Mouse (Mus musculus): ENCODE data around the gene Vps51. TPM values are rescaled to one million over a fixed set of nuclear protein-coding genes. Genes with fewer than 3 reads are reported as not detected.

The Vps51 gene
- 76.7 and 77.3 TPM in 2 replicates for polyA plus RNA-seq (2015; fragmentation: Nextera tagmentation; extraction: Ambion mirVana)

DNA sequence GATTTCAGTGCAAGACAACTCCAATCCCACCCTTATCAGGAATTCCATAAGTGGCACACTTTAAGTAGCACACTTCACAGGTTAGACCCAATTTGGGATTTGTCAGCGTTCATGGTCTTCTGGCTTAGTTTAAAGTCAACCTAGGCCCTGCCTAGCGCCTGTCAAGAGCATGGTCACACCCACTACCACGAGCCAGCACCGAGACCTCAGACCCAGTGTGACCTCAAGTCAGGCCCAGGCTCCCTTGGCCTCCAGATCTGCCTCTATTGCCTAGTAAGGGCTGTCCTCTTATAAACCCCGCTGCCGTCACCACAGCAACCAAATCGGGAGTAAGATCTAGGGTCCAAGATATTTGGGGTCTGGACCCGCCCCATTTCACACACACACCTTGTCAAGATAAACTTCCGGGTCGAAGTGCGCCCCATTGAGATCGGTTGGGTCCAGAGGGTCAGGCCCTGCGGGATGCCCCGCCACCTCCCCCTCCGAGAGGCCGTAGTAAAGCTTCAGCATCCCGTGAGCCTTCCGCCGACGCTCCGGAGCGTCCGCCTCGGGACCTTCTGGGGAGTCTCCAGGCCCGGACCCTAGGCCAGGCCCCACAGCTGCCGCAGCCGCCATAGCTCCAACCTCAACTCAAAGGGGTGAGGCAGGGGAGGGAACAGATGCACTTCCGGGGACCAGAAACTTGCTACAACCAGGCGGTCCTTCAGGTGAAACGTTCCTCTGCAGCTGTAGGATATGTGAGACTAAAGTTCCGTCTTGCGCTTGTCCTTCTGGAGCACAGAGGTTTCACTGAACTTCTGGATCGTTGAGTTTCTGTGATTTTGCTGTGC lies at the start of gene Vps51:
Gene Vps51, minus strand, starts transcription at position 668 of the 830 bp plus-strand sequence.

DNA sequence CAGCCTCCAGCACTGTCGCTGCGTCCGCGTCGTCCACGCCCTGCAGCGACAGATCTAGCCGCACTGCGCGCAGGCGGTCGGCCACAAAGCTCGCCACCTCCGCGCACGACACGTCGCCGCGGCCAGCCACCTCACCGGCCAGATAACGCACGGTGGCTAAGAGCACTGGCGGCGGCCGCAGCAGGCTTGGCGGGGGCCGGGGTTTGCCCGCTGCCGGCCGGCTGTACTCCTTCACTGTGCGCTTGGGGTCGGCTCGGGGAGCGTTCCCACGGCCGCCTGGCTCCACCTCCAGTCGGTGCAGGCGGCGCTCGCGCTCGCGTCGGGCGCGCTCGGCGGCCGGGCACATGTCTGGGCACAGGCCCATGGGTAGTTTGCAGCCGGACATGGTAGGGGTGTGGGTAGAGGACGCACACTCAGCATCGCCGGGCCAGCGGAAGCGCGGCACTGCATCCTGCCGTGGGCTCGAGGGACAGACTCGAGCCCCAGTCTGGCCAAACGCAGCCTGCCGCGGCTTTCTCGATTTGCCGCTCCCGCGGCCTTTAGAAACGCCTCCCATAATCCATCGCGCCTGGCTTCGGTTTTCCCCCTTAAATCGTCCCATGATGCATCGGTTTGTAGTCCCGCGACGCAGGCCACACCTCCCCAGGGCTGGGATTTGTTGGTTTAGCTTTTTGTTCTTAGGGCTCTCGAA lies 41.1 kb upstream of the Vps51 start, which contains the start of gene Sac3d1:
Gene Sac3d1, minus strand, starts transcription at position 665 of the 691 bp plus-strand sequence.

GRCm38 (mm10) chr19:6105586-6105985 lies 28.6 kb upstream of the Vps51 start, which contains the start of gene Naaladl1:
Naaladl1 (plus strand) TSS chr19:6105782.

GRCm38 (mm10) chr19:6094119-6094518 lies 17.1 kb upstream of the Vps51 start, which contains the start of gene AC131692.1:
AC131692.1 (plus strand) TSS chr19:6094419.

GRCm38 (mm10) chr19:6084478-6085248 lies 7.6 kb upstream of the Vps51 start, which contains the start of the genes Zfpl1 and Cdca5:
Zfpl1 (minus strand) TSS chr19:6084956.
Cdca5 (plus strand) TSS chr19:6084983.

GRCm38 (mm10) chr19:6082156-6082555 lies 5.1 kb upstream of the Vps51 start, which contains the start of gene Gm28374:
Gm28374 (minus strand) TSS chr19:6082256.

DNA sequence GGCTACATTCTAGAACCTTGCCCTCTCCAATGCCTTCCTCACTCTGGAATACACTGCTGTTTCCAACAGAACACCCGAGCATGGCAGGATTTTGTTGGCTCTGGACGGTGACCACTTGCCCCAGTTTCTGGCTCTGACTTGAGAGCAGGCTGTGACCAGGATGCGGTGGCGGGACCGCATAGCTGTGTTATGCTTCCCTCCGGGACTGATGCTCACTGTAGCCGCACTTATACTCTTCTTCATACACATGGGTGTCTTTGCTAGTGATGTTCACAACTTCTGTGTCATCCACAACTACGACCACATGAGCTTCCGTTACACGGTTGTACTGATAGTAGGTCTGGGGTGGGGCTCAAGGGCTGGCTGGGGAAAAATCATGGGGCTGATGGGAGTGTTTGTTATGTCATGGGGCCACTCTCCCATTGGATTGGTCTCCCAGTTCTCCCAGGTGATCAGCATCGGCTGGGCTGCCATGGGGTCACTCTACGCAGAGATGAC lies 3.0 kb upstream of the Vps51 start, which contains the start of gene Tmem262:
Gene Tmem262, plus strand, starts transcription at position 51 of the 498 bp plus-strand sequence.

DNA sequence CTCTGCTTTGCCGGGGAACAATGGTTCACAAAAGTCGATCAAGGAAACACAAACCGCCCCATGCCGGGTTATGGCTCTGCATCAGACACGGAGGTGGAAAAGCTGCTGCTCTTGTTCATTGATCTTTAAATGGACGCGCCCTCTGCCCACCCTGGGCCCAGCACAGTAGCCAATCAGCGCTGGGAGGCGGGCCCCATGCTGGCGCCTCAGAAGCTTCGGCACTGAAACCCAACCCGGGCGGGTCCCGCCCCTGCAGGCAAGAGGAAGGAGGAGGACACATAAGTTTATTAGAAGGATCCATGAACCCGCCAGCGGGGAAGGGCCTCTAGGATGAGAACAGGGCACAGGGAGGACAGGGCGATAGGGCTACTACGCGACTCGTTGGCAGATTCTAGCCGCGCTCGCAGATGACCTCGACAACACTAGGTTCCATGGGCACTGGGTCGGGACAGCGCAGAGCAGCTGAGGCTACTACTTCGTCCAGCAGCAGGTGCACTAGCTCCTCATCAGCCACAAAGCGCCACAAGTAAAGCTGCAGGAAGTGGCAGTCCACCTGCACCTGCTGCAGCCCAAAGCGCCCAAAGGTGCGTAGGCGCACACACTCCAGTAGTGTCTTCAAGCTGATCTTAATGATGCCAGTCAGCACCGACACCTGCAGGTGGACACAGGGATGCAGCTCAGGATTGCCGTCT lies 9.2 kb downstream of the Vps51 start, which contains the start of gene Tm7sf2:
Gene Tm7sf2, minus strand, starts transcription at position 650 of the 692 bp plus-strand sequence.

GRCm38 (mm10) chr19:6061021-6061533 lies 16.0 kb downstream of the Vps51 start, which contains the start of gene Znhit2:
Znhit2 (plus strand) TSS chr19:6061192.

GRCm38 (mm10) chr19:6057313-6058096 lies 19.5 kb downstream of the Vps51 start, which contains the start of the genes Mrpl49 and Fau:
Mrpl49 (minus strand) TSS chr19:6057785.
Fau (plus strand) TSS chr19:6057844.

DNA sequence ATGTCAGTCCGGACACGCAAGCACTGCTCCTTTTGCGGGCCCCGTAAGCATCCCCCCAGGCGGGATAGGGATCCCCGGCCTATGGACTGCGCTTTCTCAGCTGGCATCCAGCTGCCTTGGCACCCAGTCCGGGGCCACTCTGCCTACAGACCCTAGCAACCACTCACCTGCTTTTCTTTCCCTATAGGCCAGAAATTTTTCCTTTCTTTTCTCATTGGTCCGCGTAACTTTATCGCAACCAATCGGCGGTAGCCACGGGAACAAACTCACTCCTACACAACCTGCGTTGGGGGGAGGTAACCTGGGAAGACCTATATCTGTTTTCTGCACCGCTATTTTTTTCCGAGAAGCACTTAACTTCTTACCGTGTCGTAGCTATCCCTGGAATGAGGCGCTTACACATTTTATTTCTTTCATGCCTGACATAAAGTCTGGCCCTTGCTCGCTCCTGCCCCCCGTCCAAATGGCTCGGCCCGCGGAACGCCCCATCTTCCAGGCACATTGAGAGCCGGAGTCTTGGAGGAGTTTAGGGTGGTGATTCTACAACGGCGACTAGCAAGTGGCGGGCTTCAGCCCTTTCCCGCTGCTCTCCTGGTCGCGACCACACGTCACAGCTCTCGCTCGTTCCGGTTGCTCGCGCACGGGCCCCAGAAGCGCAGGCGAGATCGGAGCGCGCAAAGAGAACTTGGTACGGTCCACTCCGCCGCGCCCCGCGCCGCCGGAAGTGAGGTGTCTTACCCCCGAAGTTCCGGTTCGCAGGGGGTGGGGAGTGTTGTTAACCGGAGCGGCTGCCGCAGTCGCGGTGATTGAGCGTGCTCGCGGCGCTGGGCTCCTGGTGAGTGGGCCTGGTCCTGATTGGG lies 30.5 kb downstream of the Vps51 start, which contains the start of gene Syvn1:
Gene Syvn1, plus strand, starts transcription at position 283 of the 860 bp plus-strand sequence.

Small RNAs within 50 kb of the gene (microRNA-seq; reads per million reads assigned to microRNA genes)
- gene Mir6988: 2.3 reads per million

Other genes starting within 250 kb of the Vps51 start
- gene Frmd8, start 202.0 kb downstream of the Vps51 start, polyA plus RNA-seq (2015; fragmentation: Nextera tagmentation; extraction: Ambion mirVana): 12.2 and 12.5 TPM in 2 replicates
- 2.9 TPM in 2 replicates for gene Slc25a45, start 199.4 kb downstream of the Vps51 start, polyA plus RNA-seq (2015; fragmentation: Nextera tagmentation; extraction: Ambion mirVana)
- 6.3 and 8.0 TPM in 2 replicates for gene Tigd3, start 183.1 kb downstream of the Vps51 start, polyA plus RNA-seq (2015; fragmentation: Nextera tagmentation; extraction: Ambion mirVana)
- 49.1 and 55.8 TPM in 2 replicates for gene Dpf2, start 164.2 kb downstream of the Vps51 start, polyA plus RNA-seq (2015; fragmentation: Nextera tagmentation; extraction: Ambion mirVana)
- gene Cdc42ep2, start 152.4 kb downstream of the Vps51 start, polyA plus RNA-seq (2015; fragmentation: Nextera tagmentation; extraction: Ambion mirVana): 18.7 and 21.8 TPM in 2 replicates
- gene Pola2, start 113.0 kb downstream of the Vps51 start, polyA plus RNA-seq (2015; fragmentation: Nextera tagmentation; extraction: Ambion mirVana): 15.5 and 17.6 TPM in 2 replicates
- gene Slc22a20, start 91.1 kb downstream of the Vps51 start, polyA plus RNA-seq (2015; fragmentation: Nextera tagmentation; extraction: Ambion mirVana): not detected in 2 replicates
- 5.2 and 5.8 TPM in 2 replicates for gene Capn1, start 61.3 kb downstream of the Vps51 start, polyA plus RNA-seq (2015; fragmentation: Nextera tagmentation; extraction: Ambion mirVana)
- gene Syvn1, start 30.7 kb downstream of the Vps51 start, polyA plus RNA-seq (2015; fragmentation: Nextera tagmentation; extraction: Ambion mirVana): 28.0 and 31.6 TPM in 2 replicates
- gene Mrpl49, start 19.4 kb downstream of the Vps51 start, polyA plus RNA-seq (2015; fragmentation: Nextera tagmentation; extraction: Ambion mirVana): 51.3 and 60.2 TPM in 2 replicates
- gene Fau, start 19.4 kb downstream of the Vps51 start, polyA plus RNA-seq (2015; fragmentation: Nextera tagmentation; extraction: Ambion mirVana): 603 and 680 TPM in 2 replicates
- gene Znhit2, start 16.0 kb downstream of the Vps51 start, polyA plus RNA-seq (2015; fragmentation: Nextera tagmentation; extraction: Ambion mirVana): 44.4 and 45.4 TPM in 2 replicates
- 53.5 and 57.5 TPM in 2 replicates for gene Tm7sf2, start 8.9 kb downstream of the Vps51 start, polyA plus RNA-seq (2015; fragmentation: Nextera tagmentation; extraction: Ambion mirVana)
- not detected in 2 replicates for gene Tmem262, start 2.8 kb upstream of the Vps51 start, polyA plus RNA-seq (2015; fragmentation: Nextera tagmentation; extraction: Ambion mirVana)
- 0.75 TPM in 1 of 2 replicates, not detected in the other for gene Gm28374, start 5.0 kb upstream of the Vps51 start, polyA plus RNA-seq (2015; fragmentation: Nextera tagmentation; extraction: Ambion mirVana)
- 75.3 and 75.4 TPM in 2 replicates for gene Zfpl1, start 7.7 kb upstream of the Vps51 start, polyA plus RNA-seq (2015; fragmentation: Nextera tagmentation; extraction: Ambion mirVana)
- 2.8 and 3.1 TPM in 2 replicates for gene Cdca5, start 7.8 kb upstream of the Vps51 start, polyA plus RNA-seq (2015; fragmentation: Nextera tagmentation; extraction: Ambion mirVana)
- gene AC131692.1, start 17.2 kb upstream of the Vps51 start, polyA plus RNA-seq (2015; fragmentation: Nextera tagmentation; extraction: Ambion mirVana): not detected in 2 replicates
- 0.27 TPM in 2 replicates for gene Naaladl1, start 28.6 kb upstream of the Vps51 start, polyA plus RNA-seq (2015; fragmentation: Nextera tagmentation; extraction: Ambion mirVana)
- 53.9 and 58.0 TPM in 2 replicates for gene Sac3d1, start 41.4 kb upstream of the Vps51 start, polyA plus RNA-seq (2015; fragmentation: Nextera tagmentation; extraction: Ambion mirVana)
- 51.8 and 61.0 TPM in 2 replicates for gene Snx15, start 51.1 kb upstream of the Vps51 start, polyA plus RNA-seq (2015; fragmentation: Nextera tagmentation; extraction: Ambion mirVana)
- gene Batf2, start 63.8 kb upstream of the Vps51 start, polyA plus RNA-seq (2015; fragmentation: Nextera tagmentation; extraction: Ambion mirVana): 0.18 TPM in 1 of 2 replicates, not detected in the other
- 163 TPM in 2 replicates for gene Arl2, start 64.3 kb upstream of the Vps51 start, polyA plus RNA-seq (2015; fragmentation: Nextera tagmentation; extraction: Ambion mirVana)
- gene Majin, start 107.2 kb upstream of the Vps51 start, polyA plus RNA-seq (2015; fragmentation: Nextera tagmentation; extraction: Ambion mirVana): not detected in 2 replicates
- 0.67 and 0.69 TPM in 2 replicates for gene Gpha2, start 149.1 kb upstream of the Vps51 start, polyA plus RNA-seq (2015; fragmentation: Nextera tagmentation; extraction: Ambion mirVana)
- 150 and 175 TPM in 2 replicates for gene Ppp2r5b, start 158.6 kb upstream of the Vps51 start, polyA plus RNA-seq (2015; fragmentation: Nextera tagmentation; extraction: Ambion mirVana)
- 8.0 and 12.7 TPM in 2 replicates for gene Atg2a, start 164.4 kb upstream of the Vps51 start, polyA plus RNA-seq (2015; fragmentation: Nextera tagmentation; extraction: Ambion mirVana)
- 66.0 and 70.7 TPM in 2 replicates for gene Ehd1, start 199.5 kb upstream of the Vps51 start, polyA plus RNA-seq (2015; fragmentation: Nextera tagmentation; extraction: Ambion mirVana)
- gene Cdc42bpg, start 229.2 kb upstream of the Vps51 start, polyA plus RNA-seq (2015; fragmentation: Nextera tagmentation; extraction: Ambion mirVana): 0.28 and 0.34 TPM in 2 replicates

All from neural tube, postnatal 0 days (tissue).